Mouse (Mus musculus) liver, adult 10 weeks (tissue): ENCODE results near the gene Vmn2r104. TPM values are rescaled to one million over a fixed set of nuclear protein-coding genes. Genes with fewer than 3 reads are reported as not detected.

Source experiments
- polyA plus RNA-seq: library from polyadenylated mRNA; stranded (reverse); fragments of 350-450 nt; fragmentation: Illumina TruSeq; extraction: RNeasy Lipid Tissue Mini Kit (QIAGEN cat#74804); gene quantifications from one replicate; pipeline ENCODE4 v1.2.3, GENCODE M21; 2014; ENCODE audit warnings: low read depth, low replicate concordance

Vmn2r104 gene
- not detected for polyA plus RNA-seq

DNA sequence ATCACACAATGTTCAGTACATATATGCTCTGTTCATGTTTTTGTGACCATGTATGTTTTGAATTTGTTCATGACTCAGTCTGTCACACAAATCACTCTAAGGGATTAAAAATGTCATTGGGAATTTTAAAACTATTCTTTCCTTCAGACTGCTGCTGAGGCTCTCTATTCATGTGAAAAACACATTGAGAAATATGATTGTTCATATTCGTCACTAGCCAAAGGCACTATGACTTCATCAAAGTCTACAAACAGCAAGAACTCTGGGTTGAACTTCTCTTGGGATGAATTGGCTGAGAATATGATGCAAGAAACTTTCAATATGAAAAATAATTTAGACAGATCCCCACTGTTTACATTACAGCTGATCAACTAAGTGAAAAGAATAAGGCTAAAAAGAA, at the start of gene Vmn2r104:
Gene Vmn2r104 (minus strand): TSS at position 101 of the 400 bp plus-strand sequence.

Other genes with a start within 250 kb of the Vmn2r104 start
- not detected for gene Fpr-rs7, start 65.9 kb upstream of the Vmn2r104 start, polyA plus RNA-seq
- gene Fpr-rs6, start 134.8 kb upstream of the Vmn2r104 start, polyA plus RNA-seq, result not detected
- not detected for gene Vmn2r105, start 186.7 kb upstream of the Vmn2r104 start, polyA plus RNA-seq
- gene Vmn2r106, start 237.2 kb upstream of the Vmn2r104 start, polyA plus RNA-seq, result not detected